Mouse (Mus musculus) limb, embryonic 12.5 days (tissue): Measurements from ENCODE around the gene Tmtc1. TPM values are rescaled to one million over a fixed set of nuclear protein-coding genes. Genes with fewer than 3 reads are reported as not detected.
A peak's percentile ranks its signal among the peaks of the same experiment; 100 is the strongest.

Source experiments
- ATAC-seq: fragments of 200-750 bp; cut with Nextera tagmentation; 2 replicates; pipeline ENCODE4 v1.8.0; 2017; ENCODE audit warnings: low read depth, moderate TSS enrichment; ENCODE audit not compliant: insufficient number of reproducible peaks, insufficient read depth, low FRiP score, low TSS enrichment
- H3K27ac ChIP-seq: fragments of 300-500 bp; sonication (generic); 2 replicates; pipeline ENCODE4 v1.5.1; 2016; ENCODE audit warnings: mild to moderate bottlenecking, moderate library complexity
- H3K27me3 ChIP-seq: fragments of 300-500 bp; sonication (generic); 2 replicates; pipeline ENCODE4 v1.6.1; 2016; ENCODE audit warnings: mild to moderate bottlenecking, moderate library complexity
- H3K36me3 ChIP-seq: fragments of 300-500 bp; sonication (generic); 2 replicates; pipeline ENCODE4 v1.6.1; 2016; ENCODE audit warnings: mild to moderate bottlenecking, moderate library complexity
- H3K4me1 ChIP-seq: fragments of 300-500 bp; sonication (generic); replicated peaks from 2 replicates; pipeline ENCODE4 v1.6.1; 2016
- H3K4me2 ChIP-seq: fragments of 300-500 bp; sonication (generic); 2 replicates; pipeline ENCODE4 v1.6.1; 2016; ENCODE audit warnings: mild to moderate bottlenecking, moderate library complexity
- H3K4me3 ChIP-seq: fragments of 300-500 bp; sonication (generic); replicated peaks from 2 replicates; pipeline ENCODE4 v1.5.1; 2016; ENCODE audit warnings: mild to moderate bottlenecking
- H3K9ac ChIP-seq: fragments of 300-500 bp; sonication (generic); replicated peaks from 2 replicates; pipeline ENCODE4 v1.6.1; 2016; ENCODE audit warnings: mild to moderate bottlenecking, moderate library complexity
- H3K9me3 ChIP-seq: fragments of 300-500 bp; sonication (generic); 2 replicates; pipeline ENCODE4 v1.6.1; 2016; ENCODE audit warnings: mild to moderate bottlenecking, moderate library complexity
- WGBS: fragments of 180-500 bp; shearing (Covaris S2); methylation state at CpG from one replicate; pipeline ENCODE4 v1.1.7; 2016; 5-methylcytosine and 5-hydroxymethylcytosine counted together
- polyA plus RNA-seq: library from polyadenylated mRNA; unstranded; fragments of >200 nt; fragmentation: Nextera tagmentation; extraction: Ambion mirVana; gene quantifications from 2 replicates; pipeline ENCODE4 v1.2.1, GENCODE M21; 2016

Gene Tmtc1
- polyA plus RNA-seq, 1 experiment from 2014 or later: 1.8 TPM

- Histone ChIP-seq H3K4me2 (no peak overlapping the region), H3K4me1 (peaks cover 14% of the 10 kb centered on the region), H3K4me3 (no peak overlapping the region), H3K27ac (no peak overlapping the region), H3K9ac (no peak overlapping the region), H3K36me3 (no peaks in the 10 kb centered on the region), H3K27me3 (no peaks in the 10 kb centered on the region), H3K9me3 (no peaks in the 10 kb centered on the region)
- ATAC-seq: peak; percentile 89
- WGBS: 7% methylated on average over 4 of the region's 4 CpGs
Observed at GRCm38 (mm10) chr6:148367094-148367539, 77.1 kb downstream of the Tmtc1 start.

GRCm38 (mm10) chr6:148366629-148367028, 77.6 kb downstream of the Tmtc1 start:
- Histone ChIP-seq H3K9ac (no peak overlapping the region), H3K4me2 (no peak overlapping the region), H3K27me3 (no peaks in the 10 kb centered on the region), H3K9me3 (no peaks in the 10 kb centered on the region), H3K27ac (no peak overlapping the region), H3K4me3 (no peak overlapping the region), H3K36me3 (no peaks in the 10 kb centered on the region), H3K4me1 (peaks cover 14% of the 10 kb centered on the region)
- 79% methylated on average over 1 of the region's 1 CpGs for WGBS
- ATAC-seq: no peak; the same call in 1 of the 2 replicates

GRCm38 (mm10) chr6:148363162-148363561, 81.0 kb downstream of the Tmtc1 start:
- H3K27ac ChIP-seq: no peak overlapping the region
- no peaks in the 10 kb centered on the region for H3K36me3 ChIP-seq
- H3K4me1 ChIP-seq: peaks cover 21% of the 10 kb centered on the region
- H3K4me2 ChIP-seq: no peak overlapping the region
- H3K9me3 ChIP-seq: no peaks in the 10 kb centered on the region
- no peak for ATAC-seq
- no peaks in the 10 kb centered on the region for H3K27me3 ChIP-seq
- H3K9ac ChIP-seq: no peak overlapping the region
- WGBS: 89% methylated on average over 1 of the region's 1 CpGs
- no peak overlapping the region for H3K4me3 ChIP-seq

GRCm38 (mm10) chr6:148362475-148362874, 81.7 kb downstream of the Tmtc1 start:
- 43% methylated on average over 3 of the region's 3 CpGs for WGBS

GRCm38 (mm10) chr6:148359348-148359905, 84.8 kb downstream of the Tmtc1 start:
- Histone ChIP-seq H3K4me3 (no peak overlapping the region), H3K9me3 (peaks cover 12% of the 10 kb centered on the region; the same call in 1 of the 2 replicates), H3K27ac (no peak overlapping the region), H3K27me3 (no peaks in the 10 kb centered on the region), H3K36me3 (peaks cover 13% of the 10 kb centered on the region), H3K4me2 (no peak overlapping the region), H3K9ac (no peak overlapping the region), H3K4me1 (peaks cover 17% of the 10 kb centered on the region)
- 45% methylated on average over 7 of the region's 7 CpGs for WGBS
- ATAC-seq: no peak

More at GRCm38 (mm10) chr6:148362475-148362874, 81.7 kb downstream of the Tmtc1 start:
- Histone ChIP-seq H3K9ac (no peak overlapping the region), H3K27me3 (no peaks in the 10 kb centered on the region), H3K36me3 (no peaks in the 10 kb centered on the region), H3K9me3 (no peaks in the 10 kb centered on the region), H3K4me3 (no peak overlapping the region), H3K4me2 (no peak overlapping the region), H3K4me1 (peaks cover 19% of the 10 kb centered on the region), H3K27ac (no peak overlapping the region)
- no peak for ATAC-seq

- no peak for ATAC-seq
Observed at GRCm38 (mm10) chr6:148358580-148359246, 85.5 kb downstream of the Tmtc1 start.

GRCm38 (mm10) chr6:148356141-148356540, 88.0 kb downstream of the Tmtc1 start:
- no peak overlapping the region for H3K27ac ChIP-seq

More at GRCm38 (mm10) chr6:148358580-148359246, 85.5 kb downstream of the Tmtc1 start:
- Histone ChIP-seq H3K4me1 (peaks cover 17% of the 10 kb centered on the region), H3K27ac (peak overlapping the region; percentile 41; the same call in 1 of the 2 replicates), H3K36me3 (peaks cover 13% of the 10 kb centered on the region), H3K9me3 (peaks cover 12% of the 10 kb centered on the region; the same call in 1 of the 2 replicates), H3K9ac (no peak overlapping the region), H3K27me3 (no peaks in the 10 kb centered on the region), H3K4me3 (no peak overlapping the region), H3K4me2 (no peak overlapping the region)
- 42% methylated on average over 8 of the region's 12 CpGs for WGBS

GRCm38 (mm10) chr6:148354509-148355474, 89.4 kb downstream of the Tmtc1 start:
- Histone ChIP-seq H3K4me1 (peaks cover 13% of the 10 kb centered on the region), H3K9ac (peak overlapping the region; percentile 64), H3K4me3 (peak overlapping the region; percentile 52), H3K9me3 (peaks cover 12% of the 10 kb centered on the region; the same call in 1 of the 2 replicates), H3K27ac (no peak overlapping the region), H3K27me3 (no peaks in the 10 kb centered on the region), H3K4me2 (peak overlapping the region; percentile 61), H3K36me3 (peaks cover 13% of the 10 kb centered on the region)
- WGBS: 33% methylated on average over 85 of the region's 85 CpGs
- ATAC-seq: peak; percentile 70

More at GRCm38 (mm10) chr6:148356141-148356540, 88.0 kb downstream of the Tmtc1 start:
- no peak overlapping the region for H3K9ac ChIP-seq
- no peak for ATAC-seq
- H3K9me3 ChIP-seq: peaks cover 12% of the 10 kb centered on the region; the same call in 1 of the 2 replicates
- no peak overlapping the region for H3K4me2 ChIP-seq
- H3K4me3 ChIP-seq: no peak overlapping the region
- peaks cover 13% of the 10 kb centered on the region for H3K4me1 ChIP-seq
- peaks cover 13% of the 10 kb centered on the region for H3K36me3 ChIP-seq
- H3K27me3 ChIP-seq: no peaks in the 10 kb centered on the region

- H3K27ac ChIP-seq: no peak overlapping the region
- peak; percentile 40; the same call in 1 of the 2 replicates for ATAC-seq
- H3K4me2 ChIP-seq: peak overlapping the region; percentile 61
- no peak overlapping the region for H3K9ac ChIP-seq
- peaks cover 13% of the 10 kb centered on the region for H3K36me3 ChIP-seq
- 73% methylated on average over 16 of the region's 16 CpGs for WGBS
- H3K27me3 ChIP-seq: no peaks in the 10 kb centered on the region
- peaks cover 12% of the 10 kb centered on the region; the same call in 1 of the 2 replicates for H3K9me3 ChIP-seq
- H3K4me3 ChIP-seq: peak overlapping the region; percentile 52
- H3K4me1 ChIP-seq: peaks cover 12% of the 10 kb centered on the region
Observed at GRCm38 (mm10) chr6:148354151-148354508, 90.1 kb downstream of the Tmtc1 start.

- Histone ChIP-seq H3K4me1 (no peaks in the 10 kb centered on the region), H3K9ac (no peak overlapping the region), H3K9me3 (no peaks in the 10 kb centered on the region), H3K36me3 (no peaks in the 10 kb centered on the region), H3K4me2 (no peak overlapping the region), H3K27ac (no peak overlapping the region), H3K4me3 (no peak overlapping the region), H3K27me3 (no peaks in the 10 kb centered on the region)
- ATAC-seq: no peak
- WGBS: 82% methylated on average over 3 of the region's 3 CpGs
Observed at GRCm38 (mm10) chr6:148345001-148345400, 99.2 kb downstream of the Tmtc1 start.

GRCm38 (mm10) chr6:148342191-148342590, 102.0 kb downstream of the Tmtc1 start:
- no peaks in the 10 kb centered on the region for H3K9me3 ChIP-seq
- no peak overlapping the region for H3K27ac ChIP-seq
- no peaks in the 10 kb centered on the region for H3K4me1 ChIP-seq
- ATAC-seq: no peak
- no peak overlapping the region for H3K9ac ChIP-seq
- H3K27me3 ChIP-seq: no peaks in the 10 kb centered on the region
- no peak overlapping the region for H3K4me3 ChIP-seq
- WGBS: 82% methylated on average over 2 of the region's 2 CpGs
- no peaks in the 10 kb centered on the region for H3K36me3 ChIP-seq
- no peak overlapping the region for H3K4me2 ChIP-seq
